Mouse (Mus musculus): ENCODE measurements around the gene Hist1h4h.
"Not testable (repeated sequence)": the region's sequence is repeated elsewhere in the genome, so short reads cannot be mapped to it uniquely, and the experiment has no call there.

Gene Hist1h4h

DNA sequence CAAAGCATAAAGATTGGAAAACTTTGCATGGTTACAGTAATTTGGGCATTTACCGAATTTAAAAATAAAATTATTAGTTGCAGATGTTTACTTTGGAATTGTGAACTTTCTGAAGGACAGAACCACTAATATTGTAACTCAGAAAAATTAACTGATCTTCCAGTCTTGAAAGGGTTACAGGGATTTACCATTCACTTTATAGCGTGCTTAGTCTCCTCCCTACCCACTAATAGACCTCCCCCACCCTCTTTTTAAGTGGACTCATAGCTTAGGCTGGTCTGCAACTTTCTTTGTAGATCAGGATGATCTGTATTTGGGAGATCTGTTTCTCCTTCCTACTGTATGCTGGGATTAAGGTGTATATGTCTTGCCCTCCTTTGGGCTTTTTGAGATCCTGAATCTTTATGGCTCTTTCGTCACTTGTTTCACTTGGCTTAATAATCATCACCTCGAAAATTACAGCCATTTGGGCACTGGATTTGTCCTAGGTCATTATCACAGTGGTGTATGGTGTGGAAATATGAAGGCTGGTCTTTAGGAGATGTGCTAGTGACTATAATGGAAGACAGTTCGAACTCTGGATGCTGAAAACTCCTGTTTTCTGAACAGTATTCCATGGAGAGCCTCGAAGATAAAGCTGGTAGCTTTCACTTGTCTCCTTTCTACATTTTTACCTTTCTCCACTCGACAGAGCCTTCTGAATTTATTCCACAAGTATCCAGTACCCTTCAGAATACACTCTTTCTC is 5.4 kb downstream of the Hist1h4h start:
- Histone ChIP-seq H3K27me3 (ENCODE audit: control insufficient read depth, insufficient read depth, low read length, poor library complexity, severe bottlenecking) (no peaks in the 10 kb centered on the region), H3K36me3 (ENCODE audit: control insufficient read depth, insufficient read depth, low read length, poor library complexity, severe bottlenecking) (no peaks in the 10 kb centered on the region)
- DNase-seq (ENCODE audit: low read depth, low spot score): no peak

DNA sequence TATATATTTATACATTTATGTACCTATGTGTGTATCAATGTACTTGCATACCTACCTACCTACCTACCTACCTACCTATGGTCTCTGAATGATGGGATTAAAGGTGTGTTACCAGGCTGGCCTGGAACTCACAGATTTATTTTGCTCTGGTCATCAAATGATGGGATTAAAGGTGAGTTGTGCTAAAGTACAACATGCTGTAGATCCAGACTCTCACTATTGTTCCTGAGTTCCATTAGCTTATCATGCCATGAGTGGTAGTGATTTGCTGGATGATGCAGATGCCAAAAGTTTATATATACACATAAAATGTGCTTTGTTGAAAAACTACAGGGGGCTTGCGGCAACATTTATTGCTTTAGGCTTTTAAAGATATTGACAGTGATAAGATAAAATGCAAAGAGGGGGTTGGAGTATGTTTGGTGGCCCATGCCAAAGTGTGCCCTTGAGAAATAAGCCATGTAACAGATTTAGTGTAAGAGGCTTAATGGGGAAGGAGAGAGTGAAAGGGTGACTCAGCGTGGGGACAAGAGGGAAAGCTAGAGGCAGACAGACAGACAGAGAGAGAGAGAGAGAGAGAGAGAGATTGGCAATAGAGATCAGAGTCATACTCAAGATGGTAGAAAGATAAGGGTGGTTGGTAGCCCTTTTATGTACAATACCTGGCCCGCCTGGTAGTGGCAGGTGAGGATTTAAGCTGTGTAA is 6.3 kb downstream of the Hist1h4h start:
- no peak for DNase-seq (ENCODE audit: low read depth, low spot score)
- Histone ChIP-seq H3K36me3 (ENCODE audit: control insufficient read depth, insufficient read depth, low read length, poor library complexity, severe bottlenecking) (no peaks in the 10 kb centered on the region), H3K27me3 (ENCODE audit: control insufficient read depth, insufficient read depth, low read length, poor library complexity, severe bottlenecking) (no peaks in the 10 kb centered on the region)

DNA sequence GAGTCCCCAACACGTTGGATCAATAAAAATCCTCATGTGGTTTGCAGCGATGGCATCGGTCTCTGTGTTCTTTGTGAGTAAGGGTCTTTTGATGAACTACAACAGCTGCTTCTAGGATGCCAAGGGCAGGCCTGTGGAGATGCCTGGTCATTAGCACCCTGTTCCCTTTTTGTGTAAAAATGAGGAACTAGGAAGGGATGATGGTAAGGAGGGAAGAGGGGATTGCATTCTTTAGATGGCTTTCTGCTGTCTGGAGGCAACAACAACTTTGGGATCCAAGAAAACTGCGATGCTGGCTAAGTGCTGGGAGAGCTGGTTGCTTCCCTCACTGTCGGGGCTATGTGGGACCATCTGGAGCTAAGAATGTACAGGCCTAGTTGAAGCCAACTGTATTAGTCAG is 7.4 kb downstream of the Hist1h4h start:
- Histone ChIP-seq H3K27me3 (ENCODE audit: control insufficient read depth, insufficient read depth, low read length, poor library complexity, severe bottlenecking) (no peaks in the 10 kb centered on the region), H3K36me3 (ENCODE audit: control insufficient read depth, insufficient read depth, low read length, poor library complexity, severe bottlenecking) (no peaks in the 10 kb centered on the region)
- DNase-seq (ENCODE audit: low read depth, low spot score): no peak

DNA sequence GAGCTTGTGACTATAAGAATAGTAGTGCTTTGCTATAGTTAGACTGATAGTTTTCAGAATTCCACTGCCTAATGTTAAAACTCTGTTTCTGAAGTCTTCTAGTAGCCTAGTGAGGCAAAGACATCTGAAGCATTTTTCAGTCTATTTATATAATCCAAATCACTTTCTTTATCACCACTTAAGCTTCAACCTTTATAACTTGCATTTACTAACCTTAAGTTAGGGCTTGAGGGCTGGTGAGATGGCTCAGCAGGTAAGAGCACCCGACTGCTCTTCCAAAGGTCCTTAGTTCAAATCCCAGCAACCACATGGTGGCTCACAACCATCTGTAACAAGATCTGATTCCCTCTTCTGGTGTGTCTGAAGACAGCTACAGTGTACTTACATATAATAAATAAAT is 9.0 kb downstream of the Hist1h4h start:
- H3K27me3 ChIP-seq (ENCODE audit: control insufficient read depth, insufficient read depth, low read length, poor library complexity, severe bottlenecking); H3K36me3 ChIP-seq (ENCODE audit: control insufficient read depth, insufficient read depth, low read length, poor library complexity, severe bottlenecking); DNase-seq (ENCODE audit: low read depth, low spot score): not testable (repeated sequence)

DNA sequence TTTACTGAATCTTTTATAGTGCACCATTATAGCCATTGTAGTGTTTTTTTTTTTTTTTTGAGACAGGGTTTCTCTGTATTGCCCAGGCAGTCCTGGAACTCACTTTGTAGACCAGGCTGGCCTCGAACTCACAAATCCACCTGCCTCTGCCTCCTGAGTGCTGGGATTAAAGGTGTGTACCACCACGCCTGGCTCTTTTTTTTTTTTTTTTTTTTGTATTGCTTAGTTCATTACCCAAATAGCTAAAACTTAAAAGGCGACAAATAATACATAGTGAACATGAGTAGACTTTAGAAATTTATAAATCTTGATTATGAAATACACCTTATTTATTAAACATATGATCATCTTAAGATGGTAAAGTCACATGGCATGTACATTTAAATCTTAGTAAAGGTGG is 10.6 kb downstream of the Hist1h4h start:
- DNase-seq (ENCODE audit: low read depth, low spot score): no peak
- Histone ChIP-seq H3K36me3 (ENCODE audit: control insufficient read depth, insufficient read depth, low read length, poor library complexity, severe bottlenecking) (0 out of 2 replicates have a peak, but pooled peaks cover 2% of the 10 kb centered on the region), H3K27me3 (ENCODE audit: control insufficient read depth, insufficient read depth, low read length, poor library complexity, severe bottlenecking) (no peaks in the 10 kb centered on the region)

DNA sequence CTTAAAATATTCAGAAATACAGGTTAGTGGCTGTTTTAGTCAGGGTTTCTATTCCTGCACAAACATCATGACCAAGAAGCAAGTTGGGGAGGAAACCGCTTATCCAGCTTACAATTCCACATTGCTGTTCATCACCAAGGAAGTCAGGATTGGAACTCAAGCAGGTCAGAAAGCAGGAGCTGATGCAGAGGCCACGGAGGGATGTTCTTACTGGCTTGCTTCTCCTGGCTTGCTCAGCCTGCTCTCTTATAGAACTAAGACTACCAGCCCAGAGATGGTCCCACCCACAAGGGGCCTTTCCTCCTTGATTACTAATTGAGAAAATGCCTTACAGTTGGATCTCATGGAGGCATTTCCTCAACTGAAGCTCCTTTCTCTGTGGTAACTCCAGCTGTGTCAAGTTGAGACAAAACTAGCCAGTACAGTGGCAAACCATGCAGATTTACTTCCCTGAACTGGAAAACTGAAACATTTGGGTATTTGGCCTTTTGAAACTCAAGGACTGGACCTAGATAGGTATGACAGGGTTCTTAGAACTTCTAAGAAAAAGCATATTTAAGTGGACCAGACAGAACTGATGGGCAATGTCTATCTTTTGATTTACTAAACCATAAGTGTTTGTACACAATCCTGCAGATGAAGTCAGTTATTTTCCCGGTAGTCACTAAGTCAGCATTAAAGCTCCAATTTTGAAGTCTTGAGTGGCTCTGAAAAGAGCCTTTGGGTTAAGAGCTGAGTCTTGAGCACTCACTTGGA is 11.6 kb downstream of the Hist1h4h start:
- H3K27me3 ChIP-seq (ENCODE audit: control insufficient read depth, insufficient read depth, low read length, poor library complexity, severe bottlenecking); H3K36me3 ChIP-seq (ENCODE audit: control insufficient read depth, insufficient read depth, low read length, poor library complexity, severe bottlenecking); DNase-seq (ENCODE audit: low read depth, low spot score): not testable (repeated sequence)

DNA sequence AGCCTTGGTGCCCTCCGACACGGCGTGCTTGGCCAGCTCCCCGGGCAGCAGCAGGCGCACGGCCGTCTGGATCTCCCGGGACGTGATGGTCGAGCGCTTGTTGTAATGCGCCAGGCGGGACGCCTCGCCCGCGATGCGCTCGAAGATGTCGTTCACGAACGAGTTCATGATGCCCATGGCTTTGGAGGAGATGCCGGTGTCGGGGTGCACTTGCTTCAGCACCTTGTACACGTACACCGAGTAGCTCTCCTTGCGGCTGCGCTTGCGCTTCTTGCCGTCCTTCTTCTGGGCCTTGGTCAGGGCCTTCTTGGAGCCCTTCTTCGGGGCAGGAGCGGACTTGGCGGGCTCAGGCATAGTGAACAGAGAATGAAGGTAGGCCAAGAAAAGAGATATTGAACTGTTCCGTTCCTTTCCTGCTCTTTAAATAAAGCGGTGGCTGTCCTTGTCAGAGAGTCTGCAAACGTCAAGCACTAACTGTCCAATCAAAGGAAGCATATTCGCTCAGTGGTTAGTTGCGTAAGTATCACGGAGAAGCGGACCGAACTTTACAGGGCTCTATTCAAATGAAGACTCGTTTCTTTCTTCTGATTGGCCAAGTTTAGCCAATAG is 12.3 kb downstream of the Hist1h4h start, which contains the start of gene Hist1h2bh:
Gene Hist1h2bh, minus strand, starts transcription at position 394 of the 609 bp plus-strand sequence.
- DNase-seq (ENCODE audit: low read depth, low spot score): peak; percentile 97
- H3K36me3 ChIP-seq (ENCODE audit: control insufficient read depth, insufficient read depth, low read length, poor library complexity, severe bottlenecking); H3K27me3 ChIP-seq (ENCODE audit: control insufficient read depth, insufficient read depth, low read length, poor library complexity, severe bottlenecking): not testable (repeated sequence)

DNA sequence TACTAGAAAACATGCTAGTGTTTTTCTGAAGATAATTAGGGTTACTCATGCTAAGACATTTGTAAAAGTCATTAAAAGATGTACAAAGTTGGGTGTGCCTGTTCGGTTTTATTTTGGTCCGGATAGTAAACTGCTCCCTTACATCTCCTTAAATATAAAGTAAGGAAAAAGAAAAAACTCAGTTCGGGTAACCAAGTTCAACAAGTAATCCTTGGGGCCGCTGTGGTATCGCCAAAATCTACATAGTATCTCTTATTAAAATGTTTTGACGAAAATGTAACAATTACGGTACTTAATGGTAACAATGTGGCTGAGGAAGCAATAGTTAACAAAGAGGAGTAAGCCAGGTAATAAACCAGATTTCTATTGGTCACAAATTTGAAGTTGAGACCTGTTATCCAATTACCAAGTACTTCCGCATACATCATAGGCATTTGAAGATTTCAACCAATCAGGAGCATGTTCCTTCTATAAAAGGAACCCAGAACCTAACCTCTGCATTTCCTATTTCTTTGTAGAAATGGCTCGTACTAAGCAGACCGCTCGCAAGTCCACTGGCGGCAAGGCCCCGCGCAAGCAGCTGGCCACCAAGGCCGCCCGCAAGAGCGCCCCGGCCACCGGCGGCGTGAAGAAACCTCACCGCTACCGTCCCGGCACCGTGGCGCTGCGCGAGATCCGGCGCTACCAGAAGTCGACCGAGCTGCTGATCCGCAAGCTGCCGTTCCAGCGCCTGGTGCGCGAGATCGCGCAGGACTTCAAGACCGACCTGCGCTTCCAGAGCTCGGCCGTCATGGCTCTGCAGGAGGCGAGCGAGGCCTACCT is 13.3 kb downstream of the Hist1h4h start, which contains the start of gene Hist1h3f:
Gene Hist1h3f, plus strand, starts transcription at position 88 of the 822 bp plus-strand sequence.
- H3K36me3 ChIP-seq (ENCODE audit: control insufficient read depth, insufficient read depth, low read length, poor library complexity, severe bottlenecking): 0 out of 2 replicates have a peak, but pooled peaks cover 2% of the 10 kb centered on the region

DNA sequence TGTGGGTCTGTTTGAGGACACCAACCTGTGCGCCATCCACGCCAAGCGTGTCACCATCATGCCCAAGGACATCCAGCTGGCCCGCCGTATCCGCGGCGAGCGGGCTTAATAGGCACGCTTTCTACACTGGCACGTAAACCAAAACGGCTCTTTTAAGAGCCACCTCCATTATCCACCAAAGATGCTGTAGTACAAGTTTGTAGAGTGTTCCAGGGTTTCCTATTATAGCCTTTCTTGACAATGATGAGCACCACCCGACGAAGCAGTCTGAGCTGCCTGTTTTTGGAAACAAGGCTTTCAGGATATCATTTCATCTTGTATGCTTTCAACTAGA is 13.9 kb downstream of the Hist1h4h start:
- H3K27me3 ChIP-seq (ENCODE audit: control insufficient read depth, insufficient read depth, low read length, poor library complexity, severe bottlenecking); DNase-seq (ENCODE audit: low read depth, low spot score); H3K36me3 ChIP-seq (ENCODE audit: control insufficient read depth, insufficient read depth, low read length, poor library complexity, severe bottlenecking): not testable (repeated sequence)

More for the DNA sequence above, 13.3 kb downstream of the Hist1h4h start, which contains the start of gene Hist1h3f:
- no peaks in the 10 kb centered on the region for H3K27me3 ChIP-seq (ENCODE audit: control insufficient read depth, insufficient read depth, low read length, poor library complexity, severe bottlenecking)
- DNase-seq (ENCODE audit: low read depth, low spot score): peak; percentile 96

DNA sequence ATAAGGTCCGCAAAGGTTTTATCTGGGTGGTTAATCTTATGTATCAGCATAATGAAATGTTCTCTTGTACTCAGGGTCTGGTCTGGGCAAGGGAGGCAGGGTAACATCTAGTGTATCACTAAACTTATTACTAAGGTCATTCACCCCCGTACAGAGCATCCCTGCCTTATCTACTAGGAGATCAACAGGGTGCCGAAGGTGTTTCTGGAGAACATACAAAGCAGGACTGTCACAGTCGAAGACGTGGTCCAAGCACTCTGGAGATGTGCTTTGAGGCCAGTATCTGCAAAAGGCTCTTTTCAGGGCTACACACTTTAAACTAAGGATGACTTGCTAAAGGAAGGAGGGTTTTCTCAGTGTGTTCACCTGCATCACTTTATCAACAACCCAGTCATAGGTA is 15.8 kb downstream of the Hist1h4h start:
- no peak for DNase-seq (ENCODE audit: low read depth, low spot score)
- Histone ChIP-seq H3K36me3 (ENCODE audit: control insufficient read depth, insufficient read depth, low read length, poor library complexity, severe bottlenecking) (0 out of 2 replicates have a peak, but pooled peaks cover 2% of the 10 kb centered on the region), H3K27me3 (ENCODE audit: control insufficient read depth, insufficient read depth, low read length, poor library complexity, severe bottlenecking) (no peaks in the 10 kb centered on the region)

DNA sequence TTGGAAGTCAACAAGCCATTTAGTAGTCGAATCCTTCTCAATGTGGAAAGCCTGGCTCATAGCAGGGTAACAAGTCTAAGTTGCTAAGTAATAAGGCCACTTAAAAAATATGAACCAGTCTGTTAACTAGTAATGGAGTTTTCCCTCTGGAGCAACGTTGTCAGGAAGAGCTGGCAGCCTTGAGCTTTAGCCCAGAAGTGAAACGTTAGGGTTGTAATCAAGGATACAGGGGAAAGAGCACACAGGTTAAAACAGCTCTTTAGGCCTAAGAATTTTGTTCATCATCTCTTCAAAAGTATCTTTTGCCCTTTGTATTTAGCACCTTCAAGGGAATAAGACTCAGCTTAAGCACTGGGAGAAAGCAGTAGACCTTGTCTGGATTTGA is 19.9 kb downstream of the Hist1h4h start:
- no peak for DNase-seq (ENCODE audit: low read depth, low spot score)
- Histone ChIP-seq H3K27me3 (ENCODE audit: control insufficient read depth, insufficient read depth, low read length, poor library complexity, severe bottlenecking) (no peaks in the 10 kb centered on the region), H3K36me3 (ENCODE audit: control insufficient read depth, insufficient read depth, low read length, poor library complexity, severe bottlenecking) (0 out of 2 replicates have a peak, but pooled peaks cover 2% of the 10 kb centered on the region)

DNA sequence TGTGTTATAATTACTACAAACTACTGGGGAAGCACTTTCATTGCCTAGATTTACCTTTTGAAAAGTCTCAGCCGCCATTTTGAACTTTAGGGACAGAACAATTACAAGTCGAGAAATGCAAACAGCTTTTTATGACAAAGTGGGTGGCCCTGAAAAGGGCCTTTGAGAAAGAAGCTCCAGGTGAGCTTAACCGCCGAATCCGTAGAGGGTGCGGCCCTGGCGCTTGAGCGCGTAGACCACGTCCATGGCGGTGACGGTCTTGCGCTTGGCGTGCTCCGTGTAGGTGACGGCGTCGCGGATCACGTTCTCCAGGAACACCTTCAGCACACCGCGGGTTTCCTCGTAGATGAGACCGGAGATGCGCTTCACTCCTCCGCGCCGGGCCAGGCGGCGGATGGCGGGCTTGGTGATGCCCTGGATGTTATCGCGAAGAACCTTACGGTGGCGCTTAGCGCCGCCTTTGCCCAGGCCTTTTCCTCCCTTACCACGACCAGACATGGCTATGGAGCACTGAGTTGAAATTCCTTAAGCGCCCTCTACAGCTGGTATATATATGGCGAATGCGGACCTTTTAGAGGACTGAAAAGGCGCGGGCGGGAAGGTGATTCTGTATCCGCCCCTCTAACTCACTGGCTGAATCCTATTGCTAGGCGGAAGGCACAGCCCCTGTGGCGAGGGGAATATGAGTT is 20.4 kb downstream of the Hist1h4h start, which contains the start of gene Hist1h4f:
Gene Hist1h4f, minus strand, starts transcription at position 503 of the 689 bp plus-strand sequence.
- H3K27me3 ChIP-seq (ENCODE audit: control insufficient read depth, insufficient read depth, low read length, poor library complexity, severe bottlenecking); H3K36me3 ChIP-seq (ENCODE audit: control insufficient read depth, insufficient read depth, low read length, poor library complexity, severe bottlenecking): not testable (repeated sequence)
- peak; percentile 85 for DNase-seq (ENCODE audit: low read depth, low spot score)
